Mouse (Mus musculus) CH12F3 (cell line): Measurements from ENCODE around the gene Ak2.

Experiments
- in situ Hi-C: fragments of 300-500 bp; cut with MboI; formaldehyde crosslinking; loops from 2 replicates; pipeline ENCODE4 v1.14.3; 2020; ENCODE audit warnings: low sequenced_read_pairs

The Ak2 gene

DNA sequence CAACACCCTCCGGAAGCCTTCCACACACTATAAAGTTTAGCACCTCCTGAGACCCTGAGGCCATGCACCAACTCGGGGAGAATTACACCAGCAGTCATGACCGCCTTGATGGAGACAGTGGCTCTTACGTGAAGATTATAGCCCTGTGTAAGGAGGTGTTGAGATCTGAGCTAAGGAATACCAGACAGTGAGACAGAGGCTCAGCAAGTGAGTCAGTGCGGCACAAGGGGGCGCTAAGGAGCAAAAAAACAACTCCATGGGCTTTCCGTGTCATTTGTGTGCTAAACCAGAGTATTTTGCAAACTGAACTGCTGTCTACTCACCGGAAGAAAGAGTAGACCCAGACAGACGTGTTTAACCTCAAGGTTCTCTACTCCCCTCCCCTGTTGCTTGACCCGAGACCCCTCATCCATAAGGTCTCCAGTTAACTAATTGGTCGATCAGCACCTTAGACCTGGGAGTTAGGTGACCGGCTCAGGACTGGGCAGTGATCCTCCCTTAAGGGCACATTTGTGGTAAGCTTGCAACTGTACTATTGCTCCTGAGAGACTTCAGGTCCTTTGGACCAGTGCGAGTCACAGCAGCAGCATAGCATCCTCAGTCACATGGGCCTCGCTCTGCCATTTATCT lies 20.6 kb upstream of the Ak2 start:
- in situ Hi-C loops, result no loop called here

- in situ Hi-C loops, result no loop called here
These were observed 17.1 kb upstream of the Ak2 start for GRCm38 (mm10) chr4:128974677-128975076.

GRCm38 (mm10) chr4:128976577-128976976 lies 15.2 kb upstream of the Ak2 start:
- in situ Hi-C loops, result no loop called here

GRCm38 (mm10) chr4:128977217-128977616 lies 14.5 kb upstream of the Ak2 start:
- in situ Hi-C loops, result no loop called here

- in situ Hi-C loops, result no loop called here
These were observed 13.1 kb upstream of the Ak2 start for GRCm38 (mm10) chr4:128978634-128979033.

DNA sequence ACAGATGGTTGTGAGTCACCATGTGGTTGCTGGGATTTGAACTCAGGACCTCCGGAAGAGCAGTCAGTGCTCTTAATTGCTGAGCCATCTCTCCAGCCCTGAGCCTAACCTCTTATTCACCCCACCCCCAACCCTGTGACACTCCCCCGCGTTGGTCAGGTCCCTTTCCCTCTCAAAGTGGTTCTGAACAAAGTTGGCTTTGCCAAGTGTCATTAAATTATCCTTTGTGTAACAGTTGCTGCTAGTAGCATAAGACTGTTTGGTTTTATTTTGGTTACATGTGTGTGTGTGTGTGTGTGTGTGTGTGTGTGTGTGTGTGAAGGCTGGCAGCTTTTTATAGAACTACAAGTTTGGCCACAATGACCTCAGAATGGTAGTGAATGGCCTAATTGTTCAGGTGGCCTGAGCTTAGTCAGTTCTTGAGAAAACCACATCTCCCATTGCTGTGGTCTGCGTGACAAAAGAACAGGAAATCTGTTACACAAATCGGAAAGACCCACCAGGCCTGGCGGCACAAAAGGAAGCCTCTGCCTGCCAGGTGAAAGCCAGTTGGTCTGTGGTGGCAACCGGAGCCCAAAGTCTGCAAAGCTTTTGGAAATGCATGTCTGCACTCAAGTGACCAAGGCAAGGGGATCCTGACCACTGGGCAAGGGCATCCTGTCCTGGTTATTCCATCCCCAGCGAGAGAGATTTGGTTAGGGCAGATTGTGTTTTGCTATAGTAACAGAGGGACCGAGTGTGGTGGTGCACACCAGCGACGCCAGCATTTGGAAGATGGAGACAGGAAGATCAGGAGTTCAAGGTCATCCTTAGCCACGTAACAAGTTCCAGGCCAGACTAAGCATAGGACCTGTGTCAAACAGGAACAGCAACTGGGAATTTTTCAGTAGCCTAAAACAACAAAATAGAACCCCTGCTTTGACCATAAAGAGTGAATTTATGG lies 10.6 kb upstream of the Ak2 start:
- in situ Hi-C loops, result no loop called here

DNA sequence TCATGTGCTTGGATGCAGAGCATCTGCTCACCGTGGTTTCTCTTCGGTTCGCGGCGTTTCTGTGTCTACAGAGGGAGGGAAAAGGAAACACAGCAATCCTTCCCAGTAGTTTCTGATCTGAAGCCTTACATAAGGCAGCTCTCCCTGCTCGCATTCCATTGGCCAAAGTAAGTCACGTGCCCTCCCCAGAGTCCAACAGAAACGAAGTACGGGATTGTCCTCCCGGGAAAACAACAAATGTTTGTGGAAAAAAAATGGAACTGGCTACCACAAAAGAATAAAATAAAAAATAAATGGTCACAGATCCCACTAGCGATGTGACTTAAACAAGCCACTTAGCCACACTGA lies 10.0 kb upstream of the Ak2 start:
- in situ Hi-C loops, result no loop called here

- in situ Hi-C loops, result no loop called here
These were observed 8.6 kb upstream of the Ak2 start for GRCm38 (mm10) chr4:128983151-128983550.

DNA sequence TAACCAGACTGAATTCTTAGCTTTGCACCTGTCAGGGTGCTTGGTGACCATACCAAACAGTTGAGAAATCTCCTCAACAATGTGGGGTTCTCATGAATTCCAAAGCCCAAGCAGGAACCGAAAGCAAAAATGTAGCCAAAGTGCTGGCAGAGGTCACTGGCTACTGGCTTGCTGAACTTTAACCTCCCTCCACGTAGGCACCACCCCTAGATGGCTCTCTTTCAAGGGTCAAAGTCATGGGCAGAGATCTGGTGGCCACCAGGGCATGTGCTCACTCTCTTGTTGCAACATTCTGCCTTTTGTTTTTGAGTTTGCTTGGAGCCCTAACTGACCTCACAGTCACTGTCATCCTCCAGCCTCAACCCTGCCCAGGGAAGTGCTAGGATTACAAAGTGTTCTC lies 8.1 kb upstream of the Ak2 start:
- in situ Hi-C loops, result no loop called here

DNA sequence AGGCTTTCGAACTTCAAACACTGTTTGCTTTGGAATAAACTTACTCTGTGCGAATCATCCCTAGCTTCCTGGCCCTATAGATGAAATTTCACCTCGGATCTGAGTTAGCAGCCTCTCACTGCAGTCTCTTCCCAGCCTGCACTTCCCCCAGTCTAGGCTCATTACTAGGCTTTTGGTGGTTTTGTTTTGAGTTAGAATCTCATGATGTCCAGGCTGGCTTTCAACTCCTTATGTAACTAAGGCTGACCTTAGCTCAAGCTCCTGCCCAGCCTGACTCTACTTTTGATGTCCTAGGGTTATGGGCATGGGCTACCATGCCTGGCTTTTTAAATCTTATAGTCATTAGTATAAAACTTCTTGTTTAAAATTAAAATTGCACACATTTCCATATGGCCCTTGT lies 7.2 kb upstream of the Ak2 start:
- in situ Hi-C loops, result no loop called here

DNA sequence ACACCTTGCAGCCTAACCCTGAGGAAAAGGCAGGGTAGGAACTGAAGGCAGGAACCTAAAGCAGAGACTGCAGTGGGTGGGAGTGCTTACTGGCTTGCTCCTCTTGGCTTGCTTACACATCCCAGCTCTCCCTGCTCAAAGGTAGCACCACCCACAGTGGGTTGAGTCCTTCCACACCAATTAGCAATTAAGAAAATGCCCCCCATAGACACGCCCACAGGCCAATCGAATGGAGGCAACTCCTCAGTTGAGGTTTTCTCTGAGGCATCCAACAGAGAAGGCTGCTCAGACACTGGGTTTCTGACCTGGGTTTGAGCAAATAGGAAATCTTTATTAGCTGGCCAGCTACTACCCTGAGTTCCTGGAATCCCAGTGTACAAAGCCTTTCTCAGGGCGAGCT lies 2.8 kb upstream of the Ak2 start:
- in situ Hi-C loops, result no loop called here

DNA sequence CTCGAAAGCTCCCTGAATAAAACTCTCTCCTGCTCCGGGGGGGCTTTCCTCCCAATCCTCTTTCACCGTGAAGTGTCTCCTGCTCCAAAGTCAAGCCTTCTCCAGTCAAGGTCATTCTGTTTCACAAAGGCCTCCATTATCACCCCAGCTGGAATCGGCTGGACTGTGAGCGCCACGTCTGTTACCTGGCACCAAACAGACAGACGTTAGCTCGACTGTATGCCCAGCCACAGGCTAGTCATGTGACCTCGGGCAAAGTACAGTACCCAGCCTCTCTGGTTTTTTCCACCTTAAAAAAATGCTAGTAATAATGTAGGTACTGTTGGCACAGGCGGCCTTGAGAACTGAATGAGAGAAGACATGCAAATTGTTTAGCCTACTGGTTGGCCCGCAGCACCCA lies 2.1 kb upstream of the Ak2 start:
- in situ Hi-C loops, result no loop called here

DNA sequence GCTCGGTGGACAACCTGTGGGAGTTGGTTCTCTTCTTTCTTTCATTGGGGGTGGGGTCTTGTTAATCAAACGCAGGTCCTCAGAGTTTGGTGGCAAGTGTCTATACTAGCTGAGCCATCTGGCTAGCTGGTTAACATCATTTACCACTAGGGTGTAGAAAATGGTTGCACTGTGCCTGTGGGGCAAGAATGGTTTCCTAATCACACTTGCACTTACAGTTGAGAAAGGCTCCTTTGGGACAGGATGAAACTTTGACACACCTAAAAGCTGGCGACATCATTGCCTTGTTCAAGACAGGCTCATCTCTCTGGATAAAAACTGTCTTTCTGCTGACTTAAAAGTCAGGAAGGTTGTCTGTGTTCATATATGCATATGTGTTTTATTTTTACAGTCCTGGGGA lies 418 bp downstream of the Ak2 start:
- in situ Hi-C loops, result no loop called here

- in situ Hi-C loops, result no loop called here
These were observed 1.4 kb downstream of the Ak2 start for GRCm38 (mm10) chr4:128993025-128993662.

DNA sequence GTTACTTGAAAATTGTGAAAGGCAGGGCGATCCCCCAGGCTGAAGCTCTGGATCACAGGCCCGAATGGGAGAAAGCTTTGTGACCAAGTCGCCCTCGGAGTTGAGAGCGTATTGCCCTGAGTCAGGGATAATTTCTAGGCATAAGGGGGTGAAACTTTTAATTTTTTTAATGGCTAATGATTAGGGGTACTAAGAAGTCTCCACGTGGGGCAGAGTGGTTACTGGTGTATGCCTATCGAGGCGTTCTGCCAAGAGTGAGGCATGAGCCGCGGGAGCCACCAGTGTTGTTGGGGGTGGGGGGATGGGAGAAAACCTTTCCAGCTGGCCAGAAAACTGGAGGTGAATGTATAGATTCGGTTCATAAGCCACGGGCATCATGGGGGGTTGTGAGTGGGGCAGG lies 1.9 kb downstream of the Ak2 start:
- in situ Hi-C loops, result no loop called here

DNA sequence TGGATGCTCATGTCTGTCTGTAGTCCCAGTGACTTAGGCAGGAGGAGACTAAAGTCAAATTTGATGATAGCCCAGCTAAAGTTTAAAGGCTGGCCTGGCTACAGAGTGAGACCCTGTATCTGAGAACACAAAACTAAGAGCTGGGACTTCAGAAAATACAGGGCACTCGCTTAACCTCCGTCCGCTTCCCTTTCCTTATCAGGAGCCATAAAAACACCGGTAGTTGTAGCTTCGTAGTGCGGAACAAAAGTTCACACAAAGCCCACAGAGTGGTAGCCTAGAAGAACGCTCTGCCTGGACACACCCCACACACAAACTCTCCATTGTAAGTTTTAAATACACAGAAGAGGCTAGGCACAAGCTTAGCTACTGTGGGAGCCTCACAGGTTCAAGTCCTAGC lies 3.5 kb downstream of the Ak2 start:
- in situ Hi-C loops, result no loop called here

DNA sequence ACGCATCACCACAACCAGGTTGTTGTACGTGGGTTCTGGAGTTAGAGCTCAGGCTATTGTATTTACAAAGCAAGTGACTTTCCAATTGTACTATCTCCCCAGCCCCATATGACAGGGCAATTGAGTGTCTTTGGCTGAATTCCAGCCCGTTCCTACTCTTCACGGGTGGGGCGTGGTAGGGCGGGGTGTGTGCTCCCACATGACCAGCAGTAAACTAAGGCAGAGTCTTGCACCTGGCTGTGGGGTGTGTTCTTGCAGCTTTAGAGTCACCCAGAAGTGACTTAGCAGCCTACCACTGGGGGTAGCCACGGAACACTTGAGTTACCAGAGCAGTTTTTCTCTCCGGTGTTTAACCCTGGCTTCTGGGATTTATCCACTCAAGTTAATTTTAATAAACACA lies 5.5 kb downstream of the Ak2 start:
- in situ Hi-C loops, result no loop called here

DNA sequence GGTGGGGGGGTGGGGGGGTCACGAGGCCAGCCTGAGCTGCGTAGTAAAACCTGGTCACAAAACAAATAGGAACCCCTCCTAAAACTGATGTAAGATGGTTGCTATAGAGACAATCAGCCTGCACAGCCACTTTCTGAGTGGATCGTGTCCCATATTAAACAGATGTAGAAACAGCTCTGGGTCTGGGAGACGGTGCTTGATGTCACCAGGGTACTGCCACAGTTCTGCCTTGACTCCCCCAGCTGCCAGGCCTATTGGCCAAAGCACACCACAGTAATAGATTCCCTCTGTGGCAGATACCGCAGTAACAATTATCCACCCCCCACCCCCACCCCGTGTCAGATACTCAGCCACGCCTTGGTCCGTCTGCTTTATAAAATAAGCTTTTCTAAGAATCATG lies 6.6 kb downstream of the Ak2 start:
- in situ Hi-C loops, result no loop called here

- in situ Hi-C loops, result no loop called here
These were observed 9.0 kb downstream of the Ak2 start for GRCm38 (mm10) chr4:129000786-129001185.

- in situ Hi-C loops, result no loop called here
These were observed 12.0 kb downstream of the Ak2 start for GRCm38 (mm10) chr4:129003720-129004119.

GRCm38 (mm10) chr4:129008006-129008519 lies 16.3 kb downstream of the Ak2 start:
- in situ Hi-C loops, result no loop called here

- in situ Hi-C loops, result no loop called here
These were observed 16.9 kb downstream of the Ak2 start for GRCm38 (mm10) chr4:129008672-129009071.
